Mouse (Mus musculus) stomach, postnatal 0 days (tissue): ENCODE data around the gene Sept10. TPM values are rescaled to one million over a fixed set of nuclear protein-coding genes. Genes with fewer than 3 reads are reported as not detected.

Experiments
- ATAC-seq: fragments of 200-750 bp; cut with Nextera tagmentation; 2 replicates; pipeline ENCODE4 v1.8.0; 2017; ENCODE audit not compliant: low FRiP score, low TSS enrichment
- DNase-seq: peaks from one replicate; pipeline ENCODE4 v3.0.0-alpha.2; 2016; ENCODE audit warnings: low spot score
- H3K27ac ChIP-seq: fragments of 300-500 bp; sonication (generic); replicated peaks from 2 replicates; pipeline ENCODE4 v1.5.1; 2014; ENCODE audit warnings: mild to moderate bottlenecking, control low read depth
- H3K27me3 ChIP-seq: fragments of 300-500 bp; sonication (generic); 2 replicates; pipeline ENCODE4 v1.6.1; 2014; ENCODE audit warnings: low read length; ENCODE audit not compliant: control insufficient read depth, insufficient read depth
- H3K36me3 ChIP-seq: fragments of 300-500 bp; sonication (generic); 2 replicates; pipeline ENCODE4 v1.6.1; 2014; ENCODE audit warnings: low read length, mixed read lengths; ENCODE audit not compliant: control insufficient read depth, insufficient read depth
- H3K4me1 ChIP-seq: fragments of 300-500 bp; sonication (generic); replicated peaks from 2 replicates; pipeline ENCODE4 v1.6.1; 2014; ENCODE audit warnings: antibody characterized with exemption; ENCODE audit not compliant: control insufficient read depth, insufficient read depth
- H3K4me2 ChIP-seq: fragments of 300-500 bp; sonication (generic); replicated peaks from 2 replicates; pipeline ENCODE4 v1.6.1; 2014; ENCODE audit warnings: low read depth, mild to moderate bottlenecking, control low read depth, moderate library complexity
- H3K4me3 ChIP-seq: fragments of 300-500 bp; sonication (generic); 2 replicates; pipeline ENCODE4 v1.5.1; 2014; ENCODE audit warnings: low read depth, low read length, control low read depth
- H3K9ac ChIP-seq: fragments of 300-500 bp; sonication (generic); 2 replicates; pipeline ENCODE4 v1.6.1; 2014; ENCODE audit warnings: mild to moderate bottlenecking, low read length, control low read depth, mixed read lengths
- H3K9me3 ChIP-seq: fragments of 300-500 bp; sonication (generic); 2 replicates; pipeline ENCODE4 v1.6.1; 2016; ENCODE audit warnings: low read length; ENCODE audit not compliant: control insufficient read depth
- CTCF ChIP-seq: IDR thresholded peaks from 2 replicates; pipeline ENCODE4 v1.5.1; 2016; ENCODE audit warnings: antibody characterized with exemption, low read depth, mild to moderate bottlenecking, moderate library complexity
- EP300 ChIP-seq: optimal IDR thresholded peaks from 2 replicates; pipeline ENCODE3; 2016; ENCODE audit warnings: antibody characterized with exemption
- WGBS: fragments of 180-500 bp; shearing (Covaris S2); extraction: QIAGEN DNeasy Blood & Tissue Kit; methylation state at CpG from one replicate; pipeline ENCODE4 v1.1.7; 2014; 5-methylcytosine and 5-hydroxymethylcytosine counted together
- polyA plus RNA-seq: library from polyadenylated mRNA; unstranded; fragments of >200 nt; fragmentation: Nextera tagmentation; extraction: Ambion mirVana; gene quantifications from 2 replicates; pipeline ENCODE4 v1.2.1, GENCODE M21; 2015

Sept10 gene
- polyA plus RNA-seq, 1 experiment from 2014 or later, result 25.2 TPM

DNA sequence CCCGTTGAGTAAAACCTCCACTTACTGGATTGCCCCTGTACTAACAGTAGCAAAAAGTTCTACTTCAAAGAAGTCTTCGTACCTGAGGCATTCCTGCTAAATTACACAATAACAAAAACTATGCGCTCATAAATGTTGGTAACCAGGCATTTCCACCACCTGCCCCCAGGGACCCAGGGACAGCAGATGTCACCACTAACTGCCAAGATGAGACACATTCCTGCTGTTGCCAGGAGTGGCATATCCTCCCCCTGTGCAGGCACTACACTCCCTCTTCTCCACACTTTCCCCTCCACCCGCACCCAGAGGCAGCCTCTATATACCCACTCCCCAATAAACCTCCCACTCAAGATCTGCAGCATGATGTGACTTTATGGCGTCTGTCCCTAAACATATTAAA is 26.8 kb downstream of the Sept10 start:
- Histone ChIP-seq H3K9me3 (no peaks in the 10 kb centered on the region), H3K27ac (no peak overlapping the region), H3K4me2 (no peak overlapping the region), H3K4me1 (no peaks in the 10 kb centered on the region), H3K27me3 (no peaks in the 10 kb centered on the region), H3K4me3 (no peak overlapping the region), H3K9ac (no peak overlapping the region), H3K36me3 (no peaks in the 10 kb centered on the region)
- DNase-seq (no peak), ATAC-seq (no peak)
- TF ChIP-seq EP300 (no peak), CTCF (no peak)
- WGBS, result 70% methylated on average over 5 of the region's 5 CpGs

DNA sequence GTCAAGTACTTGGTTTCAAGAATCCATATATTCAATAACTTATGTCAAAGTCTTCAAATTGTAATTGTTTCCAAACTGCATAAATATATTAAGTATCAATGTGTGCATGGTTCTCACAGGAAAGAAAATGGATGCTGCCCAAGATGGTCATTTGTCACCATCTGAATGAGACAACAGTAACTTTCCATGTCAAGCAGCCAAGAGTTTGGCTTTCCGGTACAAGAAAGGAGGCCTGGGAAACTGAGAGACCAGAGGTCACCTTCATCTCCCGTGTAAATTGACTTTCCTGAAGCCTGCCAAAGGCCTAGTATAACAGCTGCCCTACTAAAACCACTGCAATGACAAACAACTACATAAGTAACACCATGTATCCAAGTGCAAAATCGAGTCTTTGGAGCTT is 39.3 kb downstream of the Sept10 start:
- H3K4me1 ChIP-seq, result no peaks in the 10 kb centered on the region
- H3K36me3 ChIP-seq, result no peaks in the 10 kb centered on the region
- no peaks in the 10 kb centered on the region for H3K27me3 ChIP-seq
- DNase-seq (no peak), ATAC-seq (no peak)
- H3K9ac ChIP-seq, result no peak overlapping the region
- no peak overlapping the region for H3K4me3 ChIP-seq
- WGBS, result 55% methylated on average over 3 of the region's 3 CpGs
- no peaks in the 10 kb centered on the region for H3K9me3 ChIP-seq
- no peak overlapping the region for H3K4me2 ChIP-seq
- TF ChIP-seq EP300, result no peak
- no peak for TF ChIP-seq CTCF
- no peak overlapping the region for H3K27ac ChIP-seq

DNA sequence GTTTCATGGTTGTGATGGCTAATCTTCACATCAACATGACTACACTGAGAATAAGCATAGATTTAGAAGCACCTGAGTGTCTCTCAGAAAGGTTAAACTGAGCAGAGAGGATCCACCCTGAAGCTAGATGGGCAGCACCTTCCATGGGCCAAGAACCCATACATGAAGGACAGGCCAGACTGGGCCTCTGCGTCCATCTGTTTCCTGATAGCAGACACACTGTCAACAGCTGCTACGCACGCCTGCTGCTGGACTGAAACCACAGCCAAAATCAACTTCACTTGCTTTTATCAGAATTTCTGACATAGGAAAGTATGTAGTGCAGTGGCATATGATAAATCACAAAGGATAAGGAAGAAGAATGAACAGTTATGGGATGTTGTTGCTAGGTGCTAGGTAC is 42.0 kb downstream of the Sept10 start:
- no peak overlapping the region for H3K4me3 ChIP-seq
- no peaks in the 10 kb centered on the region for H3K36me3 ChIP-seq
- WGBS, result 57% methylated on average over 3 of the region's 3 CpGs
- no peak overlapping the region for H3K4me2 ChIP-seq
- no peaks in the 10 kb centered on the region for H3K27me3 ChIP-seq
- no peaks in the 10 kb centered on the region for H3K4me1 ChIP-seq
- no peak for ATAC-seq
- TF ChIP-seq EP300, result no peak
- no peak for TF ChIP-seq CTCF
- H3K27ac ChIP-seq, result no peak overlapping the region
- no peaks in the 10 kb centered on the region for H3K9me3 ChIP-seq
- no peak overlapping the region for H3K9ac ChIP-seq
- no peak for DNase-seq

DNA sequence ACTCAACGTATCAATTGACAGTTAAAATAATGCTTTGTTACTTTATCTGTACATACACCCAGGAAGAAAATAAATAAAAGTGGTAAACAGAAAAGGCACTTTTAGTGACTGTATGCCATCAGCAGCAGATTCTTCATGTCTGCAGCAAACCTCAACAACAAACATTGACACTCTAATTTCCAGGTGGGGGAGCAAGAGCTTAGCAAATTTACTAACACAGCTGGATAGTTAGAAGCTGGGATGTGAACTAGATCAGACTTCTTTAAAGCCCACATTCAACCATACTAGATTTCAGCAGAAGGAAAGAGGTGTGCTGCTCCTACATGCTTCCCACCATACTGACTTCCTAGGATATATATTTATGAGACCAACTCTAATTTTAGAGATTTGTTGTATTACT is 49.1 kb downstream of the Sept10 start:
- Histone ChIP-seq H3K36me3 (no peaks in the 10 kb centered on the region), H3K9me3 (no peaks in the 10 kb centered on the region), H3K4me1 (no peaks in the 10 kb centered on the region), H3K27ac (no peak overlapping the region), H3K9ac (no peak overlapping the region), H3K27me3 (no peaks in the 10 kb centered on the region), H3K4me3 (no peak overlapping the region), H3K4me2 (no peak overlapping the region)
- peak; percentile 25 for TF ChIP-seq CTCF
- no peak for TF ChIP-seq EP300
- DNase-seq, result no peak
- ATAC-seq, result no peak
- WGBS, result 59% methylated on average over 1 of the region's 1 CpGs

GRCm38 (mm10) chr10:59171042-59171441 is 50.6 kb downstream of the Sept10 start:
- Histone ChIP-seq H3K36me3 (no peaks in the 10 kb centered on the region), H3K4me1 (no peaks in the 10 kb centered on the region), H3K9ac (no peak overlapping the region), H3K4me2 (no peak overlapping the region), H3K9me3 (no peaks in the 10 kb centered on the region), H3K27me3 (no peaks in the 10 kb centered on the region), H3K27ac (no peak overlapping the region), H3K4me3 (no peak overlapping the region)
- no peak for ATAC-seq
- TF ChIP-seq EP300 (no peak), CTCF (no peak)
- no peak for DNase-seq
- 55% methylated on average over 3 of the region's 3 CpGs for WGBS

DNA sequence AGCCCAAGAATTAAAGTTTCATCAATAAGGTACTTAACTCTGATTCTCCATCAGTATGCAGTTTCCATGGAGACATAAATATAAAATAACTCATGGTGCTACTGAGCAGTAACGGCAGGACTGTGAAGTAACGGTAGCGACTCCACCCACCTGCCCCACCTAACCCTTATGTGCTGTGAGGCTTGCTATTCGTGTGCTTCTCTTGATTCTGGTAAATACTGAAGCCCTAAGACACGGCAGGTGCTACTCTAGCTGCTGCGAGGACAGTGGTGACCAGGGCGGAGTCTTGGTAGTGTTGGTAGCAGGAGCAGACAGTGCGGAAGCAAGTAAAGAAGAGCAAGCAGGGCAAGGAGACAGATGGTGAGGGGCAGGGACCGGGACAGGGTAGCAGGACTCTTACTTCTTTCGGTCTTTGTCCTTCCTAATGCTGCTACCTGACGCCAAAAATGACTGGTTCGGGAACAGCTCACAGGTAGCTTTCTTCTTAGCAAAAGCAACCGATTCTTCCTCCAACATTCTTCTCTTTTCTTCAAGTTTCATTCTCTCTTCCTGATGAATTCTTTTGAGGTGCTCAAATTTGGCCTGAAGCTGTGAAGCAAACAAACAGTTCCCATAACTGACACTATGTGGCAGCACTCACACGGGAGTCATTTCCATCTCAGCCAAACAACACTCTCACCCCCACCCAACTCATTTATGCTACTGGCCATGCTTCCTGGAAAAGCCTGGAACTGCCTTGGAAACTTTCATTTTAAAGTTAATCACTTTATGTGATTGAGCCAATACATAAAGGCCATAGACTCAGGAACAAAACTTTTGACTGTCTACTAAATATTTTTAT is 55.3 kb downstream of the Sept10 start:
- DNase-seq, result peak; percentile 55
- Histone ChIP-seq H3K27ac (no peak overlapping the region), H3K4me1 (no peaks in the 10 kb centered on the region), H3K9ac (no peak overlapping the region), H3K27me3 (no peaks in the 10 kb centered on the region), H3K36me3 (no peaks in the 10 kb centered on the region), H3K9me3 (no peaks in the 10 kb centered on the region), H3K4me2 (no peak overlapping the region), H3K4me3 (no peak overlapping the region)
- TF ChIP-seq CTCF (peak; percentile 90), EP300 (no peak)
- 63% methylated on average over 14 of the region's 14 CpGs for WGBS
- no peak; the same call in 1 of the 2 replicates for ATAC-seq
